Mouse (Mus musculus): Measurements from ENCODE around the gene Olfr910.

The Olfr910 gene

DNA sequence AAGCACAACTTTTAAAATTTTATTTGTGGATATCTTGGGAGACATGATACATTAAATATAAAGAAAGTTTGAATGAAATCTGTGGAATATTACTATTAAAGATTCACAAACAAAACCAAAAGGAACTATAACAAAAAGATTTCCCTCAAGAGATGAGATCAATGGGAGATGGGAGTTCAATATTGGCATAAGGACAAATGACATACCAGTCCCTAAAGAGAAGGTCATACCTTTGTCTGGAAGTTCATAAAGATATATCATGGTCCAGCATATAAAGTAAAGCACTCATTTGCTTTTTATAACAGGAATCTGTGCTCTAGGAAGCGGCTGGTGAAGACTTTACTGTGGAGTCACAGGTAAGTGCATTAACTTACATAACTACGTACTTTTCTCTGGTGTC lies at the start of gene Olfr910:
TSS of gene Olfr910 (plus strand) at position 301 of the 400 bp plus-strand sequence.
- DNase-seq: no peak

DNA sequence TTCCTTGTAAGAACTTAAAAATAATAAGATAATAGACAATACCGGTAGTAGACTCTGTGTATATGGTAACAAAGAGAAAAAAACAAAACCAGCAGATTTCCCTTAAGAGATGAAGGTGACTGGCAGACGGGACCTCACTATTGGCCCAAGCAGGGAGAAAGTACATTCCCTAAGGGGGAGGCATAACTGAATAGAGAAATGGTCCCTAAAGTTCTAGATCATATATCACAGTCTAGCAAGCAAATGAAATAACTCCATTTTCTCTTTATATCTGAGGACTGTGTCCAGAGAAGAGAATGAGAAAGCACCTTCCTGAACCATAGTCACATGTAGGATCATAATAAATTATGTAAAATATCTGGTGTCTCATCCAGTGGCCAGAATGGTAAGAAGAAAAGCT lies 42.1 kb upstream of the Olfr910 start, which contains the start of gene Olfr907:
TSS of gene Olfr907 (plus strand) at position 301 of the 400 bp plus-strand sequence.
- no peak for DNase-seq

DNA sequence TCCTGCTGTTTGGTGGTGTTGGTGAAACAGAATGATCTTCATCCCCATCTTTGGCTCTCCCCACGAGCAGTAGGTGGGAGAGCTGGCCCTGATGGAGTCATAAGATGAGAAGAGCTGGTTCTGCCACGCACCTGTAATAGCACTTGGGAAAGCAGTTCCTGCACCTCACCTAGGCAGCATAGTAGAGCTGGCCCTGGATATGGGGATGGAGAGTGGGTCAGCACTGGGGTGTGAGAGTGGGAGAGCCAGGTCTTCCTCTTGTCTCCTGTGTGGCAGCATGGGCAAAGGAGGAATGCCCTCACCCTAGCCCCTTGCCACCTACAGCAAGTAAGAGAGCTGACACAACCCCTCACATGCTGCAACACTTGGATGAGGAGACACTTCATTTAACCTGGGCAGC lies 25.3 kb upstream of the Olfr910 start:
- DNase-seq: peak; percentile 78

DNA sequence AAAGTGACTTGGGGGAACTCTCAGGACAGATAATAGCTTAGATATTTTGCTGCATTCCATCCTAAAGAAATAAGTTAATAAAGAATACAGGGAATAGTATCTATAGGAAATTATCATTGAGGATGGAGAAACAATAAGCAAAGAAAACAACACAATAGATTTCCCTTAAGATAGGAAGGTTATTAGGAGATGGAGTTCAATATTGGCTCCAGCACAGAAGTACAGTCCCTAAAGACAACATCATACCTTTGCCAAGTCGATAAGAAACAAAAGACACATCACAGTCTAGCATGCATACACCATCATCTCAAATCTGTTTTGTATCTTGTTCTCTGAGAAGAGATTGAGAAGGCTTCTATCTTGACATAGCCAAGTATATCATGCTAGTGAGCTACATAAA lies 16.4 kb upstream of the Olfr910 start, which contains the start of gene Olfr911-ps1:
TSS of gene Olfr911-ps1 (plus strand) at position 301 of the 400 bp plus-strand sequence.
- no peak for DNase-seq

DNA sequence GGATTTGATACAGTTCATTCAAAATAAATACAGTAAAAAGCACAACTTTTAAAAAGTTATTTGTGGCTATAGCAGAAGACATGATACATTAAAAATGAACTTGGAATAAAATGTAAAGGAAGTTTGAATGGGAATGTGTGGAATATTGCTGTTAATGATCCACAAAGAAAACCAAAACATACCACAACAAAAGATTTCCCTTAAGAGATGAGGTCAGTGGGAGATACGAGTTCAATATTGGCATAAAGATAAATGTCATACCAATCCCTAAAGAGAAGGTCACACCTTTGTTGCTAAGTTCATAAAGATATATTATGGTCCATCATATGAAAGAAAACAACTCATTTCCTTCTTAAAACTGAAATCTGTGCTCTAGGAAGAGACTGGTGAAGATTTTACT lies 42.2 kb downstream of the Olfr910 start, which contains the start of gene Olfr912:
TSS of gene Olfr912 (plus strand) at position 301 of the 400 bp plus-strand sequence.
- no peak for DNase-seq
